Mouse (Mus musculus): ENCODE data around the gene Pramef17. TPM values are rescaled to one million over a fixed set of nuclear protein-coding genes. Genes with fewer than 3 reads are reported as not detected.

The Pramef17 gene
- polyA plus RNA-seq (2017; shearing (Covaris generic)) = not detected

GRCm38 (mm10) chr4:143994269-143994668 lies at the start of gene Pramef17:
Gene Pramef17 (minus strand): TSS chr4:143994369.

GRCm38 (mm10) chr4:143966850-143967249 lies 27.3 kb downstream of the Pramef17 start, which contains the start of gene Gm13101:
Gene Gm13101 (minus strand): TSS chr4:143966950.

GRCm38 (mm10) chr4:143950916-143951315 lies 43.3 kb downstream of the Pramef17 start, which contains the start of gene Pramef25:
Gene Pramef25 (minus strand): TSS chr4:143951016.

Other genes with a start within 250 kb of the Pramef17 start
- gene Gm13023, start 205.0 kb downstream of the Pramef17 start, polyA plus RNA-seq (2017; shearing (Covaris generic)) = not detected
- gene Gm13084, start 178.3 kb downstream of the Pramef17 start, polyA plus RNA-seq (2017; shearing (Covaris generic)) = not detected
- gene Gm13103, start 147.9 kb downstream of the Pramef17 start, polyA plus RNA-seq (2017; shearing (Covaris generic)) = not detected
- not detected for gene Pramef6, start 94.0 kb downstream of the Pramef17 start, polyA plus RNA-seq (2017; shearing (Covaris generic))
- gene Pramef25, start 43.4 kb downstream of the Pramef17 start, polyA plus RNA-seq (2017; shearing (Covaris generic)) = not detected
- gene Gm13101, start 27.4 kb downstream of the Pramef17 start, polyA plus RNA-seq (2017; shearing (Covaris generic)) = not detected
- 0.18 TPM for gene Pramel4, start 64.8 kb upstream of the Pramef17 start, polyA plus RNA-seq (2017; shearing (Covaris generic))
- 0.37 TPM for gene Gm13102, start 112.1 kb upstream of the Pramef17 start, polyA plus RNA-seq (2017; shearing (Covaris generic))
- not detected for gene Oog3, start 168.3 kb upstream of the Pramef17 start, polyA plus RNA-seq (2017; shearing (Covaris generic))
- gene Oog2, start 196.3 kb upstream of the Pramef17 start, polyA plus RNA-seq (2017; shearing (Covaris generic)) = not detected
- 0.29 TPM for gene C87977, start 218.9 kb upstream of the Pramef17 start, polyA plus RNA-seq (2017; shearing (Covaris generic))